Mouse (Mus musculus) hematopoietic stem cell, adult 5-6 weeks (primary cell): ENCODE measurements at regions not wholly inside any gene's neighbourhood (a gene's known extent, or its start where the extent isn't known, plus 50 kb on each side); places are given as distances from the start of the nearest gene placed in this dataset.

Experiments used
- ATAC-seq, 2 experiments: fragments of 125-278 bp in 1 of 2; replicated peaks in 1 of 2; 2 replicates each; pipeline ENCODE4 v1.8.0; 2016 to 2017; ENCODE audit warnings: inconsistent platforms in 2 of 2, mild to moderate bottlenecking in 2 of 2, moderate number of reproducible peaks in 2 of 2, low read depth in 1 of 2, moderate TSS enrichment in 1 of 2; ENCODE audit not compliant: low FRiP score in 2 of 2, poor library complexity in 2 of 2, severe bottlenecking in 2 of 2, insufficient read depth in 1 of 2, low TSS enrichment in 1 of 2

GRCm38 (mm10) chr15:63613120-63613519 is 231.9 kb downstream of the Gsdmc2 start:
- ATAC-seq = no peak

- ATAC-seq = peak; percentile 91 to 98
These were observed 233.8 kb downstream of the Gsdmc2 start for GRCm38 (mm10) chr15:63611161-63611560.

- no peak for ATAC-seq
These were observed 241.8 kb downstream of the Gsdmc2 start for GRCm38 (mm10) chr15:63603100-63603714.

GRCm38 (mm10) chr15:63601543-63601942 is 243.4 kb downstream of the Gsdmc2 start:
- peak; percentile 87 to 89 for ATAC-seq

GRCm38 (mm10) chr15:63592758-63593463 is 252.1 kb downstream of the Gsdmc2 start:
- ATAC-seq = no peak

- no peak for ATAC-seq
These were observed 285.7 kb downstream of the Gsdmc2 start for GRCm38 (mm10) chr15:63559293-63559692.

GRCm38 (mm10) chr15:63558691-63559090 is 286.3 kb downstream of the Gsdmc2 start:
- no peak for ATAC-seq

- ATAC-seq = no peak
These were observed 287.2 kb downstream of the Gsdmc2 start for GRCm38 (mm10) chr15:63557816-63558215.

GRCm38 (mm10) chr15:63553597-63553996 is 291.4 kb downstream of the Gsdmc2 start:
- no peak for ATAC-seq

- no peak for ATAC-seq
These were observed 312.5 kb downstream of the Gsdmc2 start for GRCm38 (mm10) chr15:63532337-63533055.

- no peak for ATAC-seq
These were observed 317.7 kb downstream of the Gsdmc2 start for GRCm38 (mm10) chr15:63527318-63527717.

- no peak for ATAC-seq
These were observed 318.2 kb downstream of the Gsdmc2 start for GRCm38 (mm10) chr15:63526820-63527219.

GRCm38 (mm10) chr15:63517301-63517700 is 327.7 kb downstream of the Gsdmc2 start:
- no peak for ATAC-seq

GRCm38 (mm10) chr15:63500453-63500852 is 344.5 kb downstream of the Gsdmc2 start:
- ATAC-seq = no peak

- peak; percentile 58 to 73; a peak in 3 of 4 replicates for ATAC-seq
These were observed 346.5 kb downstream of the Gsdmc2 start for GRCm38 (mm10) chr15:63498483-63498882.

- peak; percentile 7 to 69; a peak in 2 of 4 replicates for ATAC-seq
These were observed 347.8 kb downstream of the Gsdmc2 start for GRCm38 (mm10) chr15:63497207-63497606.

- ATAC-seq = no peak
These were observed 360.1 kb downstream of the Gsdmc2 start for GRCm38 (mm10) chr15:63484910-63485309.

GRCm38 (mm10) chr15:63484217-63484887 is 360.6 kb downstream of the Gsdmc2 start:
- ATAC-seq = no peak
